Comparison of ENCODE assay signal across 31 mouse cellular contexts in the genomic region with DNA sequence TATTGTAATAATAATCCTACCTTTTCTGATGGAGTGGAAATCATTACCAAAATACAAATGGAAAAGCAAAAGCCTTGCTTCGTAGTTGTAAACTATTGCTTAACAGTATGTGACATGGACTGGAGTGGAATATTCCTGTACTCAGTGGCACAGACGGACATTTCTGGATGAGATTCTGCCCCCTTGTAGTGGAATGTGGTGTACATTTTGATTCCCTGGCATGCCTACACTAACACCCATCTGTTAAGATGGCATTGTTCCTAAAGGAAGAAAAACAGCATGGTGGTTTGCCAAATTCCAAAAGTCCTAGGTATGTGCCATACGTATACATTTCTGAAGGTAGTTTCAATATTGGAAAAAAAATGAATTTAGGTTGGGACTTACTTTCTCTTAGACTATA.
A peak's percentile ranks its signal among the peaks of the same experiment; 100 is the strongest.
DNase-seq lines count a peak whose midpoint lies in the region; ATAC-seq and TF ChIP-seq lines count a peak whose summit lies in the region.
"Had no signal": no experiment of that assay in that cellular context is flagged by ENCODE, and none has a peak within 500 bp of the region (broad histone marks: within the 10 kb centered on the region; RNA-seq: fewer than 3 reads in every experiment).

No protein-coding gene starts in this region.

- no peaks in the 10 kb centered on the region for H3K9me3 ChIP-seq in hindbrain, postnatal 0 days (ENCODE audit: low read length)
- no peaks in the 10 kb centered on the region for H3K9me3 ChIP-seq in hindbrain, embryonic 11.5 days (ENCODE audit: control insufficient read depth, low read length)
- H3K9me3 ChIP-seq: embryonic facial prominence, embryonic 12.5 days; hindbrain, embryonic 10.5 days; kidney, embryonic 15.5 days; limb, embryonic 15.5 days; midbrain, embryonic 13.5 days; neural tube, embryonic 12.5 days; stomach, embryonic 15.5 days had no signal

- 0 out of 2 replicates have a peak, but pooled peaks have one; percentile 4 for TF ChIP-seq CTCF in hindbrain, postnatal 0 days (IDR thresholded peaks at IDR 0.05; ENCODE audit: low read depth)
- TF ChIP-seq CTCF in brain, embryonic 14.5 days (IDR thresholded peaks at IDR 0.05; ENCODE audit: borderline replicate concordance, extremely low read depth, insufficient read depth, insufficient read length) = no peak
- no peak; the same call in 1 of the 2 replicates for TF ChIP-seq CTCF in cerebellum, adult 2 months (IDR thresholded peaks at IDR 0.05; ENCODE audit: borderline replicate concordance, insufficient read depth, low read depth, low read length)

- TF ChIP-seq POLR2A in brain, embryonic 14.5 days (IDR thresholded peaks at IDR 0.05; ENCODE audit: borderline replicate concordance, extremely low read depth, insufficient read depth, insufficient read length, poor library complexity, severe bottlenecking) = no peak
- TF ChIP-seq POLR2A in cerebellum, adult 2 months (IDR thresholded peaks at IDR 0.05; ENCODE audit: borderline replicate concordance, insufficient read depth, low read length) = no peak

- no peak overlapping the region for H3K9ac ChIP-seq in hindbrain, postnatal 0 days (replicated peaks; ENCODE audit: low read length)
- no peak overlapping the region for H3K9ac ChIP-seq in hindbrain, embryonic 11.5 days (ENCODE audit: low read depth, low read length)
- H3K9ac ChIP-seq: embryonic facial prominence, embryonic 12.5 days; heart, embryonic 12.5 days; kidney, embryonic 15.5 days; limb, embryonic 15.5 days; liver, embryonic 14.5 days; lung, embryonic 14.5 days; midbrain, embryonic 13.5 days; neural tube, embryonic 12.5 days; stomach, embryonic 15.5 days had no signal

- H3K4me3 ChIP-seq in hindbrain, postnatal 0 days (ENCODE audit: low read length) = no peak overlapping the region
- no peak overlapping the region for H3K4me3 ChIP-seq in hindbrain, embryonic 11.5 days (ENCODE audit: low read depth, low read length)
- no peak overlapping the region for H3K4me3 ChIP-seq in cerebellum, adult 2 months (replicated peaks; ENCODE audit: insufficient read depth, low read depth, low read length)
- H3K4me3 ChIP-seq: embryonic facial prominence, embryonic 12.5 days; heart, embryonic 12.5 days; hindbrain, embryonic 10.5 days; kidney, embryonic 15.5 days; limb, embryonic 15.5 days; megakaryocyte, embryonic 14.5 days; midbrain, embryonic 13.5 days; neural tube, embryonic 12.5 days; stomach, embryonic 15.5 days had no signal

- 64% methylated on average over 3 of the region's 3 CpGs for WGBS in hindbrain, postnatal 0 days
- 82% methylated on average over 3 of the region's 3 CpGs for WGBS in hindbrain, embryonic 11.5 days
- WGBS in cerebellum, adult 2 months = 7% methylated on average over 3 of the region's 3 CpGs

- H3K36me3 ChIP-seq in hindbrain, postnatal 0 days (ENCODE audit: insufficient read depth, low read length) = no peaks in the 10 kb centered on the region
- H3K36me3 ChIP-seq in hindbrain, embryonic 11.5 days (ENCODE audit: control insufficient read depth, insufficient read depth, low read length) = no peaks in the 10 kb centered on the region
- H3K36me3 ChIP-seq: embryonic facial prominence, embryonic 12.5 days; heart, embryonic 12.5 days; hindbrain, embryonic 10.5 days; kidney, embryonic 15.5 days; limb, embryonic 15.5 days; midbrain, embryonic 13.5 days; neural tube, embryonic 12.5 days; stomach, embryonic 15.5 days had no signal

- H3K27me3 ChIP-seq in hindbrain, postnatal 0 days (ENCODE audit: insufficient read depth, low read length) = no peaks in the 10 kb centered on the region
- H3K27me3 ChIP-seq in hindbrain, embryonic 11.5 days (ENCODE audit: control insufficient read depth, insufficient read depth, low read length) = no peaks in the 10 kb centered on the region
- no peaks in the 10 kb centered on the region for H3K27me3 ChIP-seq in cerebellum, adult 2 months (ENCODE audit: control insufficient read depth, insufficient read depth, low read length)
- H3K27me3 ChIP-seq: embryonic facial prominence, embryonic 12.5 days; heart, embryonic 12.5 days; kidney, embryonic 15.5 days; limb, embryonic 15.5 days; megakaryocyte, embryonic 14.5 days; midbrain, embryonic 13.5 days; neural tube, embryonic 12.5 days; Patski; stomach, embryonic 15.5 days had no signal

- no peak overlapping the region for H3K27ac ChIP-seq in hindbrain, postnatal 0 days
- H3K27ac ChIP-seq in hindbrain, embryonic 11.5 days (ENCODE audit: low read depth, low read length) = no peak overlapping the region
- H3K27ac ChIP-seq in cerebellum, adult 2 months (ENCODE audit: insufficient read depth, low read length) = no peak overlapping the region
- H3K27ac ChIP-seq: embryonic facial prominence, embryonic 12.5 days; hindbrain, embryonic 10.5 days; kidney, embryonic 15.5 days; limb, embryonic 15.5 days; liver, embryonic 14.5 days; midbrain, embryonic 13.5 days; neural tube, embryonic 12.5 days; stomach, embryonic 15.5 days had no signal

- H3K4me1 ChIP-seq in hindbrain, postnatal 0 days (ENCODE audit: insufficient read depth, low read length) = no peaks in the 10 kb centered on the region
- H3K4me1 ChIP-seq in hindbrain, embryonic 11.5 days (replicated peaks; ENCODE audit: control insufficient read depth, insufficient read depth, low read length) = no peaks in the 10 kb centered on the region
- H3K4me1 ChIP-seq in cerebellum, adult 2 months (ENCODE audit: control insufficient read depth, insufficient read depth, low read length) = peaks cover 7% of the 10 kb centered on the region; the same call in 1 of the 2 replicates
- H3K4me1 ChIP-seq: embryonic facial prominence, embryonic 12.5 days; heart, embryonic 12.5 days; hindbrain, embryonic 10.5 days; kidney, embryonic 15.5 days; limb, embryonic 15.5 days; megakaryocyte, embryonic 14.5 days; midbrain, embryonic 13.5 days; neural tube, embryonic 12.5 days; stomach, embryonic 15.5 days had no signal

- no peak for ATAC-seq in hindbrain, postnatal 0 days
- no peak for ATAC-seq in hindbrain, embryonic 11.5 days (ENCODE audit: low FRiP score)
- ATAC-seq: intestine, postnatal 0 days; midbrain, embryonic 13.5 days; Patski had no signal

- H3K4me2 ChIP-seq in hindbrain, postnatal 0 days (ENCODE audit: low read depth, low read length) = no peak overlapping the region
- no peak overlapping the region for H3K4me2 ChIP-seq in hindbrain, embryonic 11.5 days (replicated peaks; ENCODE audit: low read depth, low read length)
- H3K4me2 ChIP-seq: embryonic facial prominence, embryonic 12.5 days; heart, embryonic 12.5 days; kidney, embryonic 15.5 days; limb, embryonic 15.5 days; lung, embryonic 14.5 days; midbrain, embryonic 13.5 days; neural tube, embryonic 12.5 days; stomach, embryonic 15.5 days had no signal

- DNase-seq in hindbrain, postnatal 0 days (ENCODE audit: low spot score) = peak; percentile 6
- no peak for DNase-seq in hindbrain, embryonic 11.5 days (ENCODE audit: low spot score)
- DNase-seq in brain, embryonic 14.5 days (ENCODE audit: low read depth) = peak; percentile 60
- peak; percentile 64 to 95 for DNase-seq in cerebellum, adult 2 months
- peak; percentile 64 to 75 for DNase-seq in cerebellum, postnatal 25 days
- no peak for DNase-seq in heart, adult 18-20 months
- no peak for DNase-seq in spleen, adult 12 weeks (ENCODE audit: low spot score)
- DNase-seq in urinary bladder, postnatal 4 days (ENCODE audit: low spot score in 2 of 2) = no peak
- DNase-seq: adrenal gland, postnatal 36 days; gastrocnemius, postnatal 10 days; heart, adult 11 months; heart, postnatal 10 days; kidney, postnatal 4 days; left cerebral cortex, postnatal 4 days; lung, embryonic 14.5 days; lung, postnatal 36 days; retina, postnatal 1 day; right cerebral cortex, postnatal 4 days; thymus, postnatal 36 days had no signal

Comparison
In these comparisons a context has a peak if more than half of its experiments do, and no peak if none do; other contexts are left out.
1. DNase-seq: peak in hindbrain, postnatal 0 days (single experiment), brain, embryonic 14.5 days (single experiment), cerebellum, adult 2 months (2 of 2) and cerebellum, postnatal 25 days (2 of 2); none in hindbrain, embryonic 11.5 days (single experiment), heart, adult 18-20 months (0 of 2), spleen, adult 12 weeks (single experiment) and urinary bladder, postnatal 4 days (0 of 2).